Mouse (Mus musculus): ENCODE measurements at regions not wholly inside any gene's neighbourhood (a gene's known extent, or its start where the extent isn't known, plus 50 kb on each side); places are given as distances from the start of the nearest gene placed in this dataset.

DNA sequence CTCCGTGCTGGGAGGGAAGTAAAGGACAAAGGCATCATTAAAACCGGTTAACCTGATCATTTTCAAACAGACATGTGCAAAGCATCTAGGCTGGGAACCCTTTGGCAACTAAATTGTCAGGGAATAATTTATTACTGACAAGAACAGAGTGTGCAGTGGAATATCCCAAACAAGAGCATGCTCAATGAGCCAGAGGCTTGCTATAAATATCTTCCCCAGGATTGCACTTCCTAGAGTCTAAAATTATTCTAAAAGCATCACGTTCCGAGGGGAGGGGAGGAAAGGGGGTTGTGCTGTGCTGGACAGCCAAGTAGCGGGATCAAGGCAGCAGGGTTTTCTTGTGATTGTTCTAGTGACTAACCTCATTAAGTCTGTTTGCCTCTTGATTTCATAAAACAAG is 356.0 kb upstream of the Cited2 start:
- peak; percentile 30 for DNase-seq

DNA sequence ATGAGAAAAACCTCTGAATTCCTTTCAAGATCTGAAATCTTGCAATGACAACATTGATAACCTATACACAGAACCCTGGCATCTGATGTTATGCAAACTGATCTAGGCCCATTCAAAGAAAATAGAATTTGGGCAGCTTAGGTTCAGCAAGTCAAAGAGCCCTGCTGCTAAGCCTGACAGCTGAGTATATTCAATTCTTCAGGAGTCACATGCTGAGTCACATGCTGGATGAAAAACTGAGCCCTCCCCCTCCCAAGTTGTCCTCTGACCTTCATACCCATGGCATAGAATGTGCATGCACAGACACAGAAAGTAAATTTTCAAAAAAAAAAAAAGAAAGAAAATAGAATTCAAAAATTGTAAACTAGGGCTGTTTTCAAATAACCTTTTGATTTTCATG is 355.6 kb upstream of the Cited2 start:
- no peak for DNase-seq

DNA sequence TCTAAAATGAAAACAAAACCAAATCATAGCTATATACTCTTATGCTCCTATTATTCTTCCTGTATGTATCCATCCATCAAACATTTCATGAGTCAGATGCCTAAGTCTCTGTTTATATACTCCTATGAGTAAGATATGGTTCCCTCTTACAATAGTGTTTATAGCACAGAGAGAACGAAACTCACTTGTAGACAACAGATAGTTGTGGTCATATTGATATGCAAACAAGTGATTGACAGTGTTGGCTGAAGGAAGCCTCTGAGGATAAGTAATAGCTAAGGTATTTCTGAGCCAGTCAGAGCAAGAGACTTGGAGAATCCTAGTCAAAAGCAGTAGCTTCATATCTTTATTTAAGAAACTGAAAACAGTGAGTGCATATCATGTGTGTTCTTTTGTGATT is 354.4 kb upstream of the Cited2 start:
- no peak for DNase-seq

DNA sequence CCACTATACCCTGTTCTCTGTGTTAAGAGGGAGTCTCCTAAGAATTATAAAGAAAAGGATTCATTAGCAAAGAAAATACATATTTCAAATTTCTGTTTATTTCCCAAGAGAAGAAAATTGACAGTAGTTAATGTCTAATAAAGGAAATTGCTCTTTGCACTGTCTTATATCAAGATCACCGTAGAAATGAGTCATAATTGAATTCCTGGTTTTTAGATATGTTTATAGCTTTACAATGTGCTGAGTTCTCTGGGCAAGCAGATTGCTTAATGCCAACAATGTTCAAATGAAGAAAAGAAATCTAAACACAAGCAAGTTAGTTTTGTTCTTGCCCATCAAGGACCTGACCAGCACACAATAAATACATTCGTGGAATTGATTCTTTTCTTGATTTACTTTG is 350.1 kb upstream of the Cited2 start:
- no peak for DNase-seq

DNA sequence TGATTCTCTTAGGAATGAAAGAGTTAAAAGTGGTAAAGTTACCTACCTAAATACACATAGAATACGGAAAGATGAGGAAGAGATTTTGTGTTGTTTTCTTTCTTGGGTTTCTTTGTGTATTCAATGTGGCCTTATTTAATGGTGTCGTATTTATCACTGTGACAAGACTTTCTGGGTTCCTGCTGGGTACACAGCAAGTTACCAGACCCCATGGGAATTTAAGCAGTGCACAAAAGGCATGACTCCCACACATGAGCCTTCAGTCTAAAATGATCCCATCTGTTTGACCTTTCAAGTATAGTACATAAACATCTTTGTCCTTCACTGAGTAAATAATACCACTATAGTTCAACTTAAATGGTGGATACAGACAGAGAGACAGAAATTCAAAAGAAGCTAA is 349.0 kb upstream of the Cited2 start:
- DNase-seq = no peak

DNA sequence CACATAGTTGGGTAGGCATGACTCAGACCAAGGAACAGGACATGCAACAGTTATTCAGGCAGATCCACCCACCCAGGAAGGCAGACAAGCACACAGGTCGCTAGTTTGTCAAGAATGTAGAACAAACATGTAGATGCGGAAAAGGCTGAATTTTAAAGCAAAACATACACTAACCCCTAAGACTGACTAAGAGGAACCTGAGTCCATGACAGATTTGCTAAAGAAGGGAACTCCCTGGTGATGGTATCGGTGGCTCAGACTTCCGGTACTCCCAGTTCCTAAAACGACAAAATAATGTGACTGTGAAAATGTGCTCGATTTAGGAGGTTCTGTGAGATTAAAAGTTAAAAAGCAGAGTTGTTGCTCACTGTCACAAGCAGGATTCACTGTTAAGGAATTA is 340.0 kb upstream of the Cited2 start:
- no peak for DNase-seq

DNA sequence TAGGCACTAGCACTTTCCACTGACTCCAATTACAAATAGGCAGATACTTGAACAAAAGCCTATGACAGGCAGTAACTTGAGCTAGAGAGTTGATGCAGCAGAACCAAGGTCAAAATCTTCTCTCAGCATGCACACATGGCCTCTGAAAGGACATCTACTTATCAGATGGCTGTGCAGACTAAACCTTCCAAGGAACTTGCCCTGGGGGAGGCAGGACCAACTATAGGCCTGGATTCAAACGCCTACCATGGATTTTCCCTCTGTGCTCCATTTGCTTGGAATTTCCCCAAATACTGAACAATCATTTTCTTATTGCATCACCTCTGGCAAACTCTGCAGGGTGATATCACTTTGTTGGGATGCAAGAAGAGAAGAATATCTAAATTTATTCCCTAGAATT is 337.8 kb upstream of the Cited2 start:
- DNase-seq = peak; percentile 5

DNA sequence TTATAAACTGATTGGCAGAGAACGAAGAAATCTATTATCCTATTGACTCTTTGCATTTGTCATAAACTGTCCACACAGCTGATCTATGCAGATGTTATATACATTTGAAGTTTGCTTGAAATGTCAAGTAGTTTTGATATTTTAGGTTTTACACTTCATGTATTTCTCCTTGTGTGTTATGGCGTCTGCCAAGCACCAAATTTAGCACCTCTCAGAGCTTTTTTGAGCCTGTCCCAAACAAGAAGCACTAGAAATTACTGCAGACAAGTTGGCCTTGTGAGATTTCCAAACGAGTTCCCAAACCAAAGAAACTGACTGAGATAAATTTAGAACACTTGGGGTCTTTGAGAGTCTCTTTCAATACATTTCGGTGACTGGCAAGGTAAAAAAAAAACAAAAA is 335.7 kb upstream of the Cited2 start:
- no peak for DNase-seq

DNA sequence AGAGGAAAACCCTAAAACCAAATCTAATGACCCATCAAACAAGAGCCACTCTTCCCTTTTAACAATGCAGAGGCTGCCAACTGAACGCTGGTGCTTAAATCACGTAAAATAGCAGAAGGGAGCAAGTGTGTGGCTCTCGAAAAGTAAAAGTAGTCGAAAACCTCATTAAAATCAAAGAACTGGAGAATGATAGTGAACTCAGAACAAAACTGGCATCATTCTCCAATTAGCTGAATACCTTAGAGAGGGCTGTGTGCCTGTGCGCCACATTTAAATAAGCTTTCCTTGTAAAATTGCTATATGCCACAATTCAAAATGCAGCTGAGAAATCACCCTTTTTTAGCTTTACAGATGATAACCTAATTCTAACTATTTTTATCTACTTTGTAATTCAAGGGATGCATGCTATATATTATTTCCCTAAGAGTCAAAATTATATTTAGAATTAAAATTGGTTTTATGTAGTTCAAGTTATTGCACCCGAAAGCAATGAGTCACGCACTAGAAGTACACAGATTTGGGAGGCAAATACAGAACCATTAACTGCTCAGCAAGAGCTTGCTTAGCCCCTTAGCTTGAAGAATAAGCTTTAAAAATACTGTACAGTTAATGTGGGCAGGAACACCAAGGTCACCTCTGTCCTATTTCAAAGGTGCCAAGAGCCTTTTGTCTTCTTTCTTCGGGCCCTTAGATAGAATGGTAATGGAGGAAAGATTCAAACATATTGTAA is 327.4 kb upstream of the Cited2 start:
- DNase-seq = no peak

DNA sequence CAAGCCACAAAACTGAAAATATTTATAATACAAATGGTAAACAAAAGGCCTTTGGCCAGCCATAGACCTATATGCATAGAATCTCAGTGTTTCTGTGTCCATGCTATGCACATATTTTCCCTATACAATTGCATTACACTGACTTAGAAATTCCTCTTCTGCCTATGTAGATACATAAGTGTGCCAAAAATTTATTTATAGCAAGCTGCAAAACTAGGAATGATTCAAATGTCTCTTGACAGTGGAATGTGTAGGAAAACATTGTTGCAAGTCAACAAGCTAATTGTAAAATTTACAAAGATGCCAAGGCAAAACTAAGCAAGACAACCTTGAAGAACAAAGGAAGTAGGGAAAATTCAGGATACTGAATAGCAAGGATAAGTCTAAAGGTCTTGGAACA is 319.1 kb upstream of the Cited2 start:
- DNase-seq = no peak

DNA sequence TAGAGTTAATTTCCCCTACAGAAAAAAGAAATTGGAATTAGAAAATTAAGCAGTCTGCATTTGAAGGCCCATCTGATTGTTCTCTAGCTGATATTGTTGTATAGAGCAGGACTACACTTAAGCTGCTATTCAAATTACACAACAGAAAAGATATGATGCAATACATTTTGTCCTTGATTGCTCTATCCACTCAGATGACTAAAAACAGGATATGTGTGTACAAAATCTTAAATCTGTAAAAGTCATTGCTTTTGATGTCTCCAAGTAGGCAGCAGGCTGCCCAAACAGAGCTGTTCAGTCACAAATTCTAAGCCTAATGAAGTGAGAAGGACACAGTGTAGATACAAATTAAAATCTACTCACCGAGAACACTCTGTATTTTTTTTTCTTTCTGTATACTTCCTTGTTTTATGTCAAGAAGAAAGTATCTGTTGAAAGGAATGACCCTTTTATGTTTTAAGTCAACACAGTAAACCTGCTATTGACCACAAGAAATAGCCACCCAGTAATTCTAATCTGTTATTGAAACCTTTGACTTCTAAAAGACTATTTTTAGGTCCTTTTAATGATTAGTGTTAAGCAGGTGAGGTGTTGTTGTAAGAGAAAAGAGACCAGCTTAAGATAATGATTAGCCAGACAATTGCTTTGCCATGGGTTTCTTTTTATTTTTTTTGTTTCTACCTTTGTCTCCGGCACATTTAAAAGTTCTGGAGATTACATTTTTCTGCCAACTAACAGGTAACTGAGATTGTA is 315.0 kb upstream of the Cited2 start:
- DNase-seq = no peak

DNA sequence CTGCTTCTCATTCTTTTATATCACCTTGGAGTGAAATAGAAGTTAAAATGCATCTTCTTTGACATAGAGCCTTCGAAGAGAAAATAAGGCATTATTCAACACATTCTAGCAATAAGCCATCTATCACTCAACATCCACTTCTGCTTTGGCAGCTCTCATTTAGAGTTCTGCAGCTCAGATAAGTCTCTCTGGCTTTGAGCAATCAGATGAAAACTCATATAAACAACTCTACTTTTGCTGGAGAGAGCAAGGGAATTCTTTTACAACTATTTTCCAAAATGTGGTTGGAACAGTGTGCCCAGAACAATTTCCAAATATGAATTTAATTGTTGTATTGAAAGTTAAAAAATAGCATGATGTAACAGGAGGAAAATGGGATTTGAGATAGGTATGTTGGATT is 314.2 kb upstream of the Cited2 start:
- no peak for DNase-seq

DNA sequence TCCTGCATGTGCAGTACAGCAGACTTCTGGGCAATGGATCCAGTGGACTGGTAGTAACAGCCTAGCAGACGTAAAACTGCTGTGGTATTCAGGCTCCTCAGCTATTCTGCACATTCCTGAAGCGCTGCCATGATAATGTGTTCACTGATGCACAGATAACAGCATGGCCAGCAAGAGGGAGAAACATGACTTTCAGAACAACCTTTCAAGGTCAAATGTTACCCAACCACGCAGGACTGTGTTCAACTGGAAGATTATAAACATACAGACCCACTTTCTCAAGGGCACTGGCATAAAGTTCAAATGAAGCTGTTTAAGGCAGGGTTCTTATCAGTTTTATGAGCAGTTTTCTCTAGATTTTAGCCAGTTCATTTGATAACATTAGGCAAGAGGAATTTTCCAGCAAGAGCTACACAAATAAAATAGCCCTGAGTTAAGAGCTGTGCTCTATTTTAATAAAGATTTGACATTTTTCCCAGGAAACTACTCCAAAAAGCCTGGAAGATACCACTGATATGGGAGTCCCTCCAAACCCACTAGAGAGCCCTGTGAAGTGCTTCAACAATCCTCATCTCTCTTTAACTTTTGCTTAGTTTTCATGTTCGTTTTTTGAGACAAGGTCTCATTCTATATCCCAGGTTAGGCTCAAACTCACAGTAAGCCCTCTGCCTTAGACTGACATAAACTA is 311.6 kb upstream of the Cited2 start:
- peak; percentile 54 for DNase-seq

DNA sequence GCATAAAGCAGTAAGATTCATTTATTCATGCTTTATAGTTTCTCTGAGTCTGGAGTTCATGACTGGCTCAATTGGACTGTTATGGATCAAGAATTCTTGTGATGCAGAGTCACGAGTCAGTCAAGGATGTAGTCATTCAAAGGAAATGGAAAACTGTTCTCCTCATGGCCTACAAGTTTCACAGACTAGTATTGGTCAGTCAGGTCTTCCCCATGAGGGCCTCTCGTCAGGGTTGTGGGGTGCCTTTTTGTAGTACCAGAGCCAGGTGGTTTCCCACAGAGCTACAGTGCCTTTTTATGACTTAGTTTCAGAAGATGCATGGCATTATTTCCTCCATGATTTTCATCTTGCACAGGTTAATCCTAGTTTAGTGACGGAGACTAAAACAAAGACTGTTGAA is 307.9 kb upstream of the Cited2 start:
- no peak for DNase-seq

DNA sequence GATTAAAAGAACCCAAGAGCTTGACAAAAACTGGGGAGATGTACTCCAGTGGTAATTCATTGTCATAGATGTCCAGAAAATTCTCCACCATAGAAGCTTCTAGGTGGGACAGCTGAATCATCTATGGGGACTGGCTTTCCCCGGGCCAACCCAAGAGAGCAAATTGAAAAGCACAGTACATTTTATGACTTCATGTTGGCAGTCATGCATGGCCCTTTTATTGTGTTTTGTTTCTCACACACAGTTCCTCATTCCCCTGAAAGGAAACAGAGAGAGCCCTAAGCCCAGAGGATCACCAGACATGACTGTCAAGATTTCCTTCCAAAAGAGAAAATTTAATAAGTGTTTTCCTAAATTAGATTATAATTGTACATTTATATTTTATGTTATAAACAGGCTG is 306.9 kb upstream of the Cited2 start:
- no peak for DNase-seq

DNA sequence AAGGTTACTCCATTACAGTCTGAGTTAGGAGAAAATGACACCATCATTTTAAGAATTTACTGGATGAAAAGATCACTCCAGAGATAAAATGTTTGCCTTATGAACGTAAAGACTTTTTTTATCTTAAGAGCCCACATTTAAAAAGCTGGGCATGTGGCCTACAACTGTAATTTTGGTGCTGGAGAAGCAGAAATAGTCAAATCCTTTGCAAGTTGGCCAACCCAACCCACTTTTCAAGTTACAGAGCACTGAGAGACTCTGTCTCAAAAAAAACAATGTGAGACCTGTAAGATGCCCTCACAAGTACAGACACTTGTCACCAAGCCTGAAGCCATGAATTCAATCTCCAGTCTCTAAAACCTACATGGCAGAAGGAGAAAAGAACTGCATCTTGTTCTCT is 305.6 kb upstream of the Cited2 start:
- no peak for DNase-seq

DNA sequence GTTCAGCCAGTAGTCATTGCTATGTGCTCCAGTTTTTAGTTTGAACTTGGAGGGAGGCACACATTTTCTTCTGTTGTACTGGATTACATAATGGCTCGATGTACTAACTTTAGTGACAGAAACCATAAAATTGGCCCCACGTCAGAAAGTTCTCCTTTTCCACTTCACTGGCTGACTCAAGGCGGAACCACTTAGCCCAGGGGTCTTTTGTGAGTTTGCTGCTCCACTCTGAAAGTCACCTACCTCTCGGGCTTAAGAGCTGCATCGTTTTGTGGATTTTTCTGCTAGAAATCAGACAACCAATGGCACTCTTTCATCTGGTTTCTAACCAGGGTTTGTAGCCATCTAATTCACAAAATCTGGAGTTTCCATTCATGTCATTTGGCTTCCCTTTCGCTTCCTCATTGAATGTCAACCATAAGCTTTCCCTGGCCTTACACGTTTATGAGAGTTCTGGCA is 304.8 kb upstream of the Cited2 start:
- peak; percentile 6 for DNase-seq

DNA sequence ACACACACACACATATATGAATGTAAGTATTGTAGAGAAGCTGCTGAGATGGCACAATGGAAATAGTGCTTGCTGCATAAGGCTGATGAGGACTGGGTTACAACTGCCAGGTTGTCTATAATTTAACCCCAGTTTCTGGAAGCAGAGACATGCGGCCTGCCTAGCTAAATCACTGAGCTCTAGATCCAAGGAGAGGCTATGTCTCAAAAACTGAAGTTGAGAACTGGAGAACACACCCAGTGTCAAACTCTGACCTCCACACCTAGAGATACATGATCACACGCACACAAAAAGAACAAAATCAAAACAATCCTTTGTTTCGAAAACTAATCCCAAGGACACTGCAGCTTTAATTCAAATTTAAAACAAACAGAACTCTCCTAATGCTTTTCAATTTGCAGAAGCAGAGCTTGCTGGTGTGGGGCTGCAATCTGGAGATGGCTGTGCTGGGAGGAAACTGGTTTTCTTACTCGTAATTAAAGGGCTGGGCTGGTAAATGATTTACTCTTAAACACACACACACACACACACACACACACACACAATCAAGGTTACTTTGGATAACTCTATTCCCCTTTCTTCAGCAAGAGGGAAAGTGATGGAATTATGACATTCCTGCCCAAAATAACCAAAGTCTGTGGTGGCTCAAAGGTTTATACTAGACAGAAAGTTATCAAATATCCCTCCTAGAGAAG is 299.3 kb upstream of the Cited2 start:
- DNase-seq = no peak

DNA sequence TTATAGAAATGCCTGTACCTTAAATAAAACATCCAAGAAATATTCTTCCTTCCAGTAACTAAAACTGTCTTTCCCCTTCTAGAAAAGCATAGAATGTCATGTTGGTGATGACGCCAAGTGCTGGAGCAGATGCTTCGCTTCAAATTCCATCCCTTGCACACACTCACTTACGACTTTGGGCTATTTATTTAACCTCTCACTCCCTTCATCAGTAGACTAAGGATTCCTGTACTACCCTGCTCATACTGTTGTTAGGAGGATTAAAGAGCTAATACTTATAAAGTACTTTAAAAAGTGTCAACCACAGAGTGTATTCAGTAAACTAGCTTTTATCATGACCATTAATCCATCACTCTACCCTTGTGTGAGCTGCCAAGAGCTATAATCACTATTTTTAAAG is 296.8 kb upstream of the Cited2 start:
- no peak for DNase-seq

DNA sequence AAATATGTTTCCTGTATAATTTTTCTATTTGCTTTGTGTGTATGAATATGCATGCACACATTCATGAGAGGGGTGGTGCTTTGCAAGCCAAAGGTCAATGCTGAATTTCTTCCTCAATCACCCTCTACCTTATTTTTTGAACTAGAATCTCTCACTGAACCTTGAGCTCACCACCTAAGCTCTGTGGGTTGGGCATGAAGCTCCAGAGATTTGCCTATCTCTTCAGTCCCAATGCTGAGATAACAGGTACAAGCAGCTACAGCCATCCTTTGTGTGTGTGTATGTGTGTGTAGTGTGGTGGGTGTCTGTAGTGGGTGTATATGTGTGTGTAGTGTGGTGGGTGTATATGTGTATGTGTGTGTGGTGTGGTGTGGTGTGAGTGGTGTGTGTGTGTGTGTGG is 295.7 kb upstream of the Cited2 start:
- no peak for DNase-seq

DNA sequence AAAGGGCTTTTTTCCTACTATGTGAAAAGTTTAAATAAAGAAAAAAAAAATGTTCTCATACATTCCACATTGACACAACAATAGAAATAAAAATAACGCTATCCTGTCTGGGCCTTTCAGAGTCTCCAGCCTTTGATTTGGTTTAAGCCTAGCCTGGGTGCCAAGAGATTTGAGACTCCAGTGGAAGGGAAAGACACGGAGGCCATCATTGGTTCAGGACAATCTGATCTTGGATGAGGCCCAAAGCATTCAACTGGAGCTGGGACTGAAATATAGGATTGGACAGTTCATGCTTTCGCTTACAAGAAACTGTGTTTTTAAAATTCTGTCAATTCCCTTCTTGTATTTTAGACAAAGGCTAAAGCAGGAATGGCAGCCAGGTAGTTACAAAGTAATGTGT is 294.7 kb upstream of the Cited2 start:
- no peak for DNase-seq

DNA sequence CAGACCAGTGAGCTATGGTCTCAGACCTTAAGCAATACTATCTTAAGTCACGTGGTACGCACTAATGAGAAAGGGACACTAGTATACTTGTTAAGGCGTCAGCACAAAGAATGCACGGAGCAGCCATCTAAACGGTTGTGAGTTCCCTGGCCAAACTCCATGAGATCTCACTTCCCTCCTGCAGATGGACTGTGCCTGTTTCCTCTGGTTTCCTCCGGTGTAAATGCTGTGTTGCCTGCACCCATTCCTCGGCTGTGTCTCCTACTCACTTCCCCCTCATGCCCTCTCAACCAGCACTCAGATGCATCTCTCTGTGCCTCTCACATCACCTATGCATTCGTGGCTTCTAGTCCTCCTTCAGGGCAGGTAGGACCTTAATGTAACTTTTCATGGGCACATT is 291.9 kb upstream of the Cited2 start:
- DNase-seq = no peak

DNA sequence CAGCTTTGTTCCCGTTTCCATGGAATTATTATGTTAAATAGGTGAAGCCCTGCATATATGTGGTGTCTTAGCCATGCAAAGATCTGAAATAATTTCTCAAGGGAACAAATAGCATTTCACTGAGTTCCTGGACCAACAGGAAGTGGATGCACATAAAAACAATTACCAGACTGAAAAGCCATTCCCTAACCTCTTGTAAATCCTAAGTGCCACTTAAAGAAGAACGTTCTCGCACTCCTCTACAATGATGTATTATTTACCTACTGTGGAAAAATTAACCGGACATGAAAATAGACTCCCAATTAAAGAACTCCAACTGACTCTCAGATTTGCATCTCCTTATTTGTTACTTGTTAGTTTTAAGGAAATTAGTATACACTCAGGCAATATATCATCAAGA is 288.9 kb upstream of the Cited2 start:
- DNase-seq = no peak

Measured in adrenal gland, postnatal 14 days (tissue).